Mouse (Mus musculus): ENCODE data around the gene Peli3. TPM values are rescaled to one million over a fixed set of nuclear protein-coding genes. Genes with fewer than 3 reads are reported as not detected.
A peak's percentile ranks its signal among the peaks of the same experiment; 100 is the strongest.

The Peli3 gene
- polyA plus RNA-seq, 1 experiment from 2014 or later = 1.6 TPM

DNA sequence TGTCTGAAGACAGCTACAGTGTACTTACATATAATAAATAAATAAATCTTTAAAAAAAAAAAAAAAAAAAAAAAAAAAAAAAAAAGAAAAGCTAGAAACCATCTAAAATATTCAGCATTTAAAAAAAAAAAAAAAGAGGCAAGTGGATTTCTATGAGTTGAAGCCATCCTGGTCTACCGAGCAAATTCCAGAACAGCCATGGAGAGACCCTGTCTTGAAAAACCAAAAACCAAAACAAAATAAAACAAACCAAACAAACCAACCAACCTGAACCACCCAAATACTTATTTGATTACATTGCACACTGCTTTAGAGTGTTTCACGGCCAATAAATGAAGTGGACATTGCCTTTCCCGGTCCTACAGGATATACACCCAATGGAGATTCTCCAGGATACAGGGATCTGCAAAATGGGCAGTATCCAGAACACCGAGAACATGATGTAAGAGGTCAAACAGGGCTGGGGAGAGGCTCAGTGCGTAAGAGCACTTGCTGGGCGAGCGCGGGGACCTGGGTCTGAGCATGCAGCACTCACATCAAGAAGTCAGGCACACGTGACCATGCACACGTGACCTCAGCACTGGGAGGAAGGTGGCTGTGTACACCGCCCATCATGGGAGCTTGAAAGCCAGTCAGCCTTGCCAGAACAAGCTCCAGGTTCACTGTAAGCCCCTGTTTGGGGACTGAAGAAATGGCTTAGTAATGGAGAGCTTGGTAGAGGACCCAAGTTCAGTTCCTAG lies 17.6 kb downstream of the Peli3 start:
- WGBS = 95% methylated on average over 11 of the region's 11 CpGs
- peaks cover 7% of the 10 kb centered on the region for H3K4me1 ChIP-seq (ENCODE audit: control insufficient read depth, insufficient read depth, low read length)
- no peak overlapping the region for H3K27ac ChIP-seq (replicated peaks; ENCODE audit: low read depth, low read length)
- no peaks in the 10 kb centered on the region for H3K9me3 ChIP-seq (ENCODE audit: control insufficient read depth, low read length)
- ATAC-seq (ENCODE audit: insufficient number of reproducible peaks, low FRiP score, low TSS enrichment, low read depth) = no peak
- no peaks in the 10 kb centered on the region for H3K27me3 ChIP-seq (ENCODE audit: control insufficient read depth, insufficient read depth, low read length)
- no peak for DNase-seq (ENCODE audit: low spot score)
- H3K9ac ChIP-seq (ENCODE audit: low read length) = no peak overlapping the region
- H3K4me3 ChIP-seq (ENCODE audit: low read depth, low read length) = no peak overlapping the region
- peaks cover 16% of the 10 kb centered on the region for H3K36me3 ChIP-seq (ENCODE audit: control insufficient read depth, insufficient read depth, low read length)
- H3K4me2 ChIP-seq (ENCODE audit: low read depth, severe bottlenecking) = no peak overlapping the region

- no peaks in the 10 kb centered on the region for H3K4me1 ChIP-seq (ENCODE audit: control insufficient read depth, insufficient read depth, low read length)
- H3K27ac ChIP-seq (replicated peaks; ENCODE audit: low read depth, low read length) = no peak overlapping the region
- no peak for ATAC-seq (ENCODE audit: insufficient number of reproducible peaks, low FRiP score, low TSS enrichment, low read depth)
- H3K4me3 ChIP-seq (ENCODE audit: low read depth, low read length) = no peak overlapping the region
- no peak overlapping the region for H3K9ac ChIP-seq (ENCODE audit: low read length)
- DNase-seq (ENCODE audit: low spot score) = no peak
- WGBS = 94% methylated on average over 6 of the region's 6 CpGs
- H3K36me3 ChIP-seq (ENCODE audit: control insufficient read depth, insufficient read depth, low read length) = peaks cover 36% of the 10 kb centered on the region
- no peaks in the 10 kb centered on the region for H3K9me3 ChIP-seq (ENCODE audit: control insufficient read depth, low read length)
- H3K27me3 ChIP-seq (ENCODE audit: control insufficient read depth, insufficient read depth, low read length) = no peaks in the 10 kb centered on the region
- no peak overlapping the region for H3K4me2 ChIP-seq (ENCODE audit: low read depth, severe bottlenecking)
These were observed 23.3 kb downstream of the Peli3 start for GRCm38 (mm10) chr19:4919652-4920051.

- H3K36me3 ChIP-seq (ENCODE audit: control insufficient read depth, insufficient read depth, low read length) = peaks cover 45% of the 10 kb centered on the region
- WGBS = 93% methylated on average over 10 of the region's 10 CpGs
- H3K9ac ChIP-seq (ENCODE audit: low read length) = no peak overlapping the region
These were observed 26.1 kb downstream of the Peli3 start for GRCm38 (mm10) chr19:4916827-4917226.

DNA sequence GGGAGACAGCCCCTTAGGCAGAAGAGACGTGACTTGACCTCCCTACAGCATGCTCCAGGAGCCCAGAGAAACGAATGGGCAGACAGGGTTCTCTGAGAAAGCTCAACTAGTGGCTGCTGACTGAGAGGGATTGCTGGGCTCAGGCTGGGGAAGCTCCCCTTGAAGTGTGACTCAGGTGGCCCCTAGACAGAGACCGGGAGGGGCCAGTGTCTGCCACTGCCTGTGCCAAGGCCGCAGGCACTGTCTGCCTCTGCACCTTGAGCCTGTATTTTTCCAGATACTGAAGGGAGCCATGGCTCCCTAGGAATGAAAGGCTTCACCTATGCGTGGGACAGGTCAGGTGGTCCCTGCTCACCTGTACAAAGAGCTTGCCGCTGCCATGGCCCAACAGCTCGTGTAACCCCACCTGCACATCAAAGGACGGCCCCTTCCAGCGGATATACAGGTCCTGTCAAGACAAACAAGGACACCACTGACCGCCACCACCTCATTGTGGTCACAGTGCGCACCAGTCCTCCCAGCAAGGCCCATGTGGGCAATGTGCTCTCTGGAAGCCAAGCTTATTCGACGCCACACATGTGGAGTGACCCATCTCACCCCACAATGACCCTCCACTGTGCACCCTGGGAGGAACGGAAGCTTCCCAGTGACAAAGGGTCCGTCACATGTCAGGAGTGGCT lies 26.9 kb downstream of the Peli3 start:
- ATAC-seq (ENCODE audit: insufficient number of reproducible peaks, low FRiP score, low TSS enrichment, low read depth) (no peak), DNase-seq (ENCODE audit: low spot score) (no peak)
- Histone ChIP-seq H3K4me3 (ENCODE audit: low read depth, low read length) (no peak overlapping the region), H3K27me3 (ENCODE audit: control insufficient read depth, insufficient read depth, low read length) (no peaks in the 10 kb centered on the region), H3K9ac (ENCODE audit: low read length) (no peak overlapping the region), H3K4me2 (ENCODE audit: low read depth, severe bottlenecking) (no peak overlapping the region), H3K9me3 (ENCODE audit: control insufficient read depth, low read length) (no peaks in the 10 kb centered on the region), H3K27ac (replicated peaks; ENCODE audit: low read depth, low read length) (no peak overlapping the region), H3K4me1 (ENCODE audit: control insufficient read depth, insufficient read depth, low read length) (no peaks in the 10 kb centered on the region), H3K36me3 (ENCODE audit: control insufficient read depth, insufficient read depth, low read length) (peaks cover 43% of the 10 kb centered on the region)
- WGBS = 90% methylated on average over 15 of the region's 15 CpGs

More at GRCm38 (mm10) chr19:4916827-4917226, 26.1 kb downstream of the Peli3 start:
- Histone ChIP-seq H3K27ac (replicated peaks; ENCODE audit: low read depth, low read length) (no peak overlapping the region), H3K4me3 (ENCODE audit: low read depth, low read length) (no peak overlapping the region), H3K4me1 (ENCODE audit: control insufficient read depth, insufficient read depth, low read length) (no peaks in the 10 kb centered on the region), H3K27me3 (ENCODE audit: control insufficient read depth, insufficient read depth, low read length) (no peaks in the 10 kb centered on the region), H3K4me2 (ENCODE audit: low read depth, severe bottlenecking) (no peak overlapping the region), H3K9me3 (ENCODE audit: control insufficient read depth, low read length) (no peaks in the 10 kb centered on the region)
- ATAC-seq (ENCODE audit: insufficient number of reproducible peaks, low FRiP score, low TSS enrichment, low read depth) = no peak
- DNase-seq (ENCODE audit: low spot score) = no peak

DNA sequence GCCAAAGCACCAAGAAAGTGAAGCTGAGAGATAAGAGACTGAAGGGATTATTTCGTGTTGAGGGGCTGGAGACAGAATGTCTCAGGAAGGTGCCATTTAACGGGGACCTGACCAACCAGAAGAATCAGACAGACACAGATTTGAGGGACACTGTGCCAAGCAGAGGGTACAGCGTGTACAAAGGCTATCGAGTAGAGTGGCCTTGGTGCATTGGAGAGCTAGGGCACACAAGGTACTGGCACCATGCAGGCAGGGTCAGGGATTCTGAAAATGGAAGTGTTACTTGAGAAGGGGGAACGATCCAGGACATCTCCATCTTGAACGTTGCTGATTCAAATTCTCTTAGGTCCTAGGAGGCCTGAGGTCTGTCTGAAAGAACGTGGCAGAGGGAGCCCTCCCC lies 33.6 kb downstream of the Peli3 start:
- no peak for ATAC-seq (ENCODE audit: insufficient number of reproducible peaks, low FRiP score, low TSS enrichment, low read depth)
- Histone ChIP-seq H3K4me1 (ENCODE audit: control insufficient read depth, insufficient read depth, low read length) (no peaks in the 10 kb centered on the region), H3K27ac (replicated peaks; ENCODE audit: low read depth, low read length) (no peak overlapping the region), H3K9ac (ENCODE audit: low read length) (no peak overlapping the region), H3K27me3 (ENCODE audit: control insufficient read depth, insufficient read depth, low read length) (no peaks in the 10 kb centered on the region), H3K4me3 (ENCODE audit: low read depth, low read length) (no peak overlapping the region), H3K9me3 (ENCODE audit: control insufficient read depth, low read length) (no peaks in the 10 kb centered on the region), H3K36me3 (ENCODE audit: control insufficient read depth, insufficient read depth, low read length) (peaks cover 12% of the 10 kb centered on the region), H3K4me2 (ENCODE audit: low read depth, severe bottlenecking) (no peak overlapping the region)
- DNase-seq (ENCODE audit: low spot score) = no peak
- 90% methylated on average over 7 of the region's 7 CpGs for WGBS

DNA sequence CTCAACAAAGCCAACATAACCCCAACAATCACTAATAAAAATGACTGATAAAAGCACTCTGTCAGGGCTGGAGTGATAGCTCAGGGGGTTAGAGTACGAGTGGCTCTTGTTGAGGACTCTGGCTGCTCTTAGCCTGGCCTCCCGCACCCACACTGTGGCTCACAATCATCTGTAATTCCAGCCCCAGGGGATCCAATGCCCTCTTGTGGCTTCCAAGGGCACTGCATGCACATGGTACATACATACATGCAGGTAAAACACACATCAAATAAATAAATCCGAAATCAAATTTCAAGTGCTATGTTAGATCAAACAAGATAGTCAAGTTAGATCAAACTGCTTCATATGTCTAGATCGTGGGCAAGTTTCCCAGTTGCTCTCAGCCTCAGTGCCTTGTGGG lies 34.8 kb downstream of the Peli3 start:
- ATAC-seq (ENCODE audit: insufficient number of reproducible peaks, low FRiP score, low TSS enrichment, low read depth) (no peak), DNase-seq (ENCODE audit: low spot score) (peak; percentile 53)
- Histone ChIP-seq H3K4me1 (ENCODE audit: control insufficient read depth, insufficient read depth, low read length) (no peaks in the 10 kb centered on the region), H3K27ac (replicated peaks; ENCODE audit: low read depth, low read length) (no peak overlapping the region), H3K4me3 (ENCODE audit: low read depth, low read length) (no peak overlapping the region), H3K9me3 (ENCODE audit: control insufficient read depth, low read length) (no peaks in the 10 kb centered on the region), H3K27me3 (ENCODE audit: control insufficient read depth, insufficient read depth, low read length) (no peaks in the 10 kb centered on the region), H3K36me3 (ENCODE audit: control insufficient read depth, insufficient read depth, low read length) (peaks cover 7% of the 10 kb centered on the region), H3K4me2 (ENCODE audit: low read depth, severe bottlenecking) (no peak overlapping the region), H3K9ac (ENCODE audit: low read length) (no peak overlapping the region)
- whole genome bisulfite sequencing = 86% methylated on average over 4 of the region's 4 CpGs

DNA sequence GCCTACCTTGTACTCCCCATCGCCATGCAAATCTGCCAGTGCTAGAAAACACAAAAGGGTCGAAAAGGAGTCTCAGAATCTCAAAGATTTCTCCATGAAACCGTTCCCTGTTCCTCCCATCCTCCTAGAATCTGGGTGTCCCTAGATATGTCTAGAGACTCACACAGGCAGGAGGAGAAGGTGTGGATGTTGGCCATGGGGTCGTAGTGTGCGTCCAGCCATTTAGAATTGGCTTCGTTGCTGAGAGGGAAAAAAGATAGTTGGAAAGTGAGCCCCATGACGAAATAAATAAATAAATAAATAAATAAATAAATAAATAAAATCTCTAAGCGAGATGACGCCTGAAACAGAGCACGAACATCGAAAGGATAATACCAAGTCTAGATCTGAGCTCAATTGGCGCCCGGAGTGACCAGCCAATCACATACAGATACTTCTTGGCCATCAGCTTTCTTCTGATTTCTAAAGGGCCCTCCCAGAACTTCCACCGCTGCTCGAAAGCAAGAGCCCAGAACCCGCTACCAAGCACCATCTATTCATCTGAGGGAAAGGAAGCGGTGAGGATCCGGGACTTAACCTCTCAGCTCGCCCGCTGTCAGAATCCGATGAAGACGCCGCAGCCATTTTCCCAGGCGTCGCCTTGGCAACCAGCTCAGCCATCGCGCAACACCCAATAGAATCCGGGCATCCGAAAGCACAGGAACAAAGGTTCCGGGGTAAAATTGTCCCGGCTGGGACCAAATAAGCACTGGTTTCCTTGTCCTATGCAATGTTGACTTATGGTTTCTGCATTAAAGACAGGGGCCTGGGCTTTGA lies 36.7 kb downstream of the Peli3 start, which contains the start of gene Bbs1:
Gene Bbs1 (minus strand): TSS at position 650 of the 816 bp plus-strand sequence.
- Histone ChIP-seq H3K4me2 (ENCODE audit: low read depth, severe bottlenecking) (peak within 1 kb of the TSS; percentile 43), H3K4me3 (ENCODE audit: low read depth, low read length) (peak within 1 kb of the TSS; percentile 67), H3K4me1 (ENCODE audit: control insufficient read depth, insufficient read depth, low read length) (no peaks in the 10 kb centered on the region), H3K9ac (ENCODE audit: low read length) (peak within 1 kb of the TSS; percentile 60), H3K9me3 (ENCODE audit: control insufficient read depth, low read length) (no peaks in the 10 kb centered on the region), H3K36me3 (ENCODE audit: control insufficient read depth, insufficient read depth, low read length) (peaks cover 3% of the 10 kb centered on the region), H3K27me3 (ENCODE audit: control insufficient read depth, insufficient read depth, low read length) (no peaks in the 10 kb centered on the region), H3K27ac (replicated peaks; ENCODE audit: low read depth, low read length) (no peak within 1 kb of the TSS)
- 0 out of 2 replicates have a peak, but pooled peaks have one; percentile 39 for ATAC-seq (ENCODE audit: insufficient number of reproducible peaks, low FRiP score, low TSS enrichment, low read depth)
- 9% methylated on average over 31 of the region's 31 CpGs for WGBS
- peak; percentile 91 for DNase-seq (ENCODE audit: low spot score)

- no peak for DNase-seq (ENCODE audit: low spot score)
- no peak for ATAC-seq (ENCODE audit: insufficient number of reproducible peaks, low FRiP score, low TSS enrichment, low read depth)
- H3K4me1 ChIP-seq (ENCODE audit: control insufficient read depth, insufficient read depth, low read length) = no peaks in the 10 kb centered on the region
- H3K9ac ChIP-seq (ENCODE audit: low read length) = no peak overlapping the region
- H3K27me3 ChIP-seq (ENCODE audit: control insufficient read depth, insufficient read depth, low read length) = no peaks in the 10 kb centered on the region
- H3K4me2 ChIP-seq (ENCODE audit: low read depth, severe bottlenecking) = no peak overlapping the region
- H3K27ac ChIP-seq (replicated peaks; ENCODE audit: low read depth, low read length) = no peak overlapping the region
- H3K9me3 ChIP-seq (ENCODE audit: control insufficient read depth, low read length) = no peaks in the 10 kb centered on the region
- 79% methylated on average over 3 of the region's 3 CpGs for WGBS
- no peak overlapping the region for H3K4me3 ChIP-seq (ENCODE audit: low read depth, low read length)
- H3K36me3 ChIP-seq (ENCODE audit: control insufficient read depth, insufficient read depth, low read length) = no peaks in the 10 kb centered on the region; the same call in 1 of the 2 replicates
These were observed 43.0 kb downstream of the Peli3 start for GRCm38 (mm10) chr19:4899888-4900287.
